Mouse (Mus musculus) cerebellum, adult (tissue): Measurements from ENCODE around the gene AA986860.

Experiments
- ATAC-seq: cut with Nextera tagmentation; 2 replicates; pipeline ENCODE4 v1.9.2; 2017; ENCODE audit warnings: mild to moderate bottlenecking, moderate library complexity, mixed read lengths; ENCODE audit not compliant: insufficient number of reproducible peaks, low FRiP score, low TSS enrichment

AA986860 gene

DNA sequence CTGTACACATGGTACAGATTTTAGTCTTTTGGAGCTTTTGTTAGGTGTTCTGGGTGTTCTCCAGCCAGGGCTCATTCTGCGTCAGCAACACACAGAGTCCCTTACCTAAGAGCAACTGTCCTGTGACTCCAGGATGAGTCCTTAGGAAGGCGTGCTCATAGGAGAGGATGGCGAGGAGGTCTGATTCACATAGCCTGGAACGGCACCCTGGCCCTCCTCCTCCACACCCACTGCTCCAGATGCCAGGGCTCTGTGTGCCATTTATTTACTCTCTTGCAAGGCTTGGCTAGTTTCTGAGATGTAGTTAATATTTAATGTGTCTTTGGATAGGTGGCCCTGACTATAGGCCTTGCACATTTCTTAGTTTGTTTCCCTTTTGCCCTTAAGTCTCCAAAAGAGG is 1.9 kb downstream of the AA986860 start:
- ATAC-seq: no peak

DNA sequence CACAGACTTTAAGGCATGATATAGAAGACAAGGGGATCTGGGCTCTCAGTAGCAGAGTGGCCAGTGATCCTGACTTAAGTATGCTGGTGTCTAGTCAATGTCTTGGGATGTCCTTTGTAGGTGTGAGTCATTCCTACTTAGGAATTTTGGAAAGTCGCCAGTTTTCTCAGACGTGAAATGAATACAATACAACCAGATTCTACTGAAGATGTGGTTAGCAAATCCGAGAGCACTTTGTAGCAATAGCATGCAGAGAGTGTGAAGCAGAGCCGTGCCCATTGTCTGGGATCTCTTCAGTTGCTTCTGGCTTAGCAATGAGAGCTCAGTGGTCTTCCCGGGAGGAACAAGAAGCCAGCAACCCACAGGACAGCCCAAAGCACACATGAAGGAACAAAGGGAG is 2.7 kb downstream of the AA986860 start:
- ATAC-seq: no peak

- no peak for ATAC-seq
These were observed 3.1 kb downstream of the AA986860 start for GRCm38 (mm10) chr1:130734852-130735251.

DNA sequence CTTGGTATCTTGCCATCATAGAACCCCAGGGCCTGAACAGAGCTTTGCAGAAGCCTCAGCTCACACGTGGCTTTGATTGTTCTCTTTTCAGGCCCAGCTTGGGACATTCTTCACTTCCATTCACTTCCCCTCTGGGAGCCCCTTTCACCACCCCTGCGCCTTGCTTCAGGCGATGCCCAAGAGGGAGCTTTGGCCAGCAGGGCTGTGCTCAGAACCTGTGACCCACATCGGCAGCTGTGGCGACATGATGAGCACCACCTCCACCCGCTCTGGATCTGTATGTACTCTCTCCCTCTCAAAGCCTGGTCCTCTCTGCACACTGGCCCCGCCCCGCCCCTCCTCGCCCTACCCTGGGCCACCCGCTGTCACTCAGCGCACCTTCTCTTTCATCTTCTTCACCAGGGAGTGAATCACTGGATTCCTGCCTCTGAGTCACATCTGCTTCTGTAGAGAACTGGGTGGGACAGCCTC is 5.7 kb downstream of the AA986860 start:
- ATAC-seq: no peak

- ATAC-seq: no peak
These were observed 6.1 kb downstream of the AA986860 start for GRCm38 (mm10) chr1:130737916-130738315.

GRCm38 (mm10) chr1:130738551-130739106 is 6.9 kb downstream of the AA986860 start:
- ATAC-seq: no peak

GRCm38 (mm10) chr1:130739636-130740035 is 7.9 kb downstream of the AA986860 start:
- ATAC-seq: no peak

GRCm38 (mm10) chr1:130740227-130740648 is 8.5 kb downstream of the AA986860 start:
- ATAC-seq: peak; percentile 47; the same call in 1 of the 2 replicates

GRCm38 (mm10) chr1:130740781-130741720 is 9.3 kb downstream of the AA986860 start:
- ATAC-seq: peak; percentile 32; the same call in 1 of the 2 replicates

DNA sequence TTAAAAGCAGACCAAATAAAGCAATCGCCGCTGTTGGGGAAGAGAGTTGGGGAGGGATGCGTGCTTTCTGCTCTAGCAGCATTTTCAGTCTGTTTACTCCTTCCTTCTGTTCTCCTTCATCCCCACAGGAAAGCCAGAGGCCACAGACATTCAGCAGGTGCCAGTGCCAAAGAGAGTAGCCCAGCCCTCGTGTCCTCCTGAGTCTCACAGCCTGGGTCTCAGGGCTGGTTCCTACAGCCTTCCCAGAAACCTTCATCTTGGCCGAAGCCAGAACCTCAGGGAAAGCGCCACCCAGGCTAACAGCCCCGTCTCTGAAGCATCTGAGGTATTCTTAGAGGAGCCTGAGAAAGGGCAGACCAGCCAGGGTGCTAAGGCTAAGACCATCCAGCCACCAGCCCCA is 10.4 kb downstream of the AA986860 start:
- no peak for ATAC-seq

GRCm38 (mm10) chr1:130743775-130744174 is 12.0 kb downstream of the AA986860 start:
- no peak for ATAC-seq

- no peak for ATAC-seq
These were observed 12.4 kb downstream of the AA986860 start for GRCm38 (mm10) chr1:130744217-130744616.

GRCm38 (mm10) chr1:130744961-130745360 is 13.2 kb downstream of the AA986860 start:
- ATAC-seq: no peak

DNA sequence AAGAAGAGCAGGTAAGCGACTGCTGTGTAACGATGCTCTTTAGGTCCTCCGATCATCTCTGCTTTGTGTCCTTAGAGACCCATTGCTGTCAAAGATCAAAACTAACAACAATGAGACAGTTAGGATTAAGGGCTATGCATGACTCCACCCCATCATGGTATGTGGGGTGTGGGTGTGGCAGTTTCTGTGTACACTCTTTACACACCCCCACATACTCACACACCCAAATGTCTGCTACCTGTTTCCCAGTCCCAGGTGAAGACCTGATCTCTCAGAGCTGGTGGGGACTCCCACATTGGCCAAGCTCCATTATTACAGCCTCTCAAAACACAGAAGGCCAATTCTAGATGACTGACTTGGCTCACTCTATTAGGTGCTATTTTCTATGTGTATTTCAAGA is 13.8 kb downstream of the AA986860 start:
- no peak for ATAC-seq

DNA sequence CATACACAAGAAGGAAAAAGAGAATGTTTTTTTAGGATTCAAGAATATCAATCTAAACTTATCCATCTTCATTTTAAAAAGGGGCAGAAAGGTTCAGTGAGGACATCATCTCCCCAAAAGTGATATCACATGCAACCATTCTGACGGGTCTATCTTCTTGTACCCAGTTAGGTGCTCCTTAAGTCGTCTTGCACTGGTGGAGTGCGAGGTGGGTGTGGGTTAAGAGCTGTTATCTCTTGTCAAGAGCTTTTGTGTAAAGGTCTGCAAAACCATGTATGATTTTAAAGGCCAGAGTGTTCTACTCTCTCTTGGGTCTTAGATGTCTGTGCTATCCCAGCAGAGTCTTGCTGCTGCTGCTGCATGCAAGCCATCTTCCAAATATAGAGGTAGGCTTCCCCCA is 15.0 kb downstream of the AA986860 start:
- no peak for ATAC-seq

DNA sequence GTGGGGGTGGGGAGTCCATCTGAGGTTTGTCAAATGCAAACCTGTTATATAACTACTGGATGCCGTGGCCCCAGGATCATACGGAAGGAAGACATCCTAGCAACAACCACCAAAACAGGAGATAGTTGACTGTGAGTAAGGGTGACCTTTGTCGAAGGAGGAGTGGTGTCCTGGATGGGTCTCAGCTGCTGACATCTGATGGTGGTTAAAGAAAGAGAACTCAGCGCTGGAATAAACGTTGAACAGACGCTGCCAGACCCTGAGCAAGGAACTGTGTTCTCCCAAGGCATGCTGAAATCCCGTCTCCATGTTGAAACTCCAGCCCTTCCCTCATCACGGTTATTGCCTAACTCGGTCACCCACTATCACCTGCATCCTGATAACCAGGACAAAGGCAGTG is 27.9 kb downstream of the AA986860 start:
- no peak for ATAC-seq

DNA sequence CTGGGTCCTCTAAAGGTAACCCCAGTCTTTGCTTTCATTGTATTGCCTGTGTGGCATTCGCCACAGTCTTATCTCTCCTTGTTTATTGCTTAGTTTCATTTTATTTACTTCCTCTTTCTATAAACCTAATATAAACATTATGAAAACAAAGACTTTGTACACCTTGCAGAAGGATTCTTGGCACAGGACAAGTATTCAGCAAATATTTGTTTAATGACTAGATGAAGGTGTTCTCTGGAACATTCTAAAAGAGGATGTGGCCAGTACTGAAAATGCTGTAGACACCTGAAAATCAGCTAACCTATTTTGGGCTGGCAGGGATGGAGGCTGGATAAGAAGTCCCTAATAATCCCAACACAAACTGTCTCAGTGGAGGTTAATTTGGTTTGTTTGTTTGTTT is 29.8 kb downstream of the AA986860 start:
- no peak for ATAC-seq

GRCm38 (mm10) chr1:130762045-130762760 is 30.4 kb downstream of the AA986860 start:
- ATAC-seq: no peak

GRCm38 (mm10) chr1:130764027-130764461 is 32.3 kb downstream of the AA986860 start:
- ATAC-seq: no peak

DNA sequence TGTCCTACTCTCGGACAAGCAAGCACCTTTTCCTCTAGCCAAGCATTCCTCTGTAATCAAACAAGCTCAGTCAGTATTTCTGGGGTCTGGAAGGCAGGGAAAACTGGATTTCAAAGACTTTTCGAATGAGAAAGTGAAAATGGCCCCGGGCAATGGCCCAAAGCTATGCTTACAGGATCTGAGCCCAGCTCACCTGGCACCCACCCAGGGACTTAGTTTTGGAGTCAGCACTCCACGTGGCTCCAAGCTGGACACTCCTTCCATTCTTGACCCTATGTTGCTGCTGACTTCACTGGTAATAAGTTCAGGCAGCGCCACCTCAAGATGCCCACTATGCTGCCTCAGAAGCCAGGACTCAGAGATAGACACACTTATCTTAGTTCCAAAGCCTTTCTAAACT is 35.3 kb downstream of the AA986860 start:
- no peak for ATAC-seq

GRCm38 (mm10) chr1:130769925-130770324 is 38.1 kb downstream of the AA986860 start:
- ATAC-seq: no peak
